Mouse (Mus musculus) lung, adult 2 months (tissue): ENCODE data around the gene Srp68. TPM values are rescaled to one million over a fixed set of nuclear protein-coding genes. Genes with fewer than 3 reads are reported as not detected.

ENCODE experiments used
- DNase-seq: peaks from one replicate; pipeline ENCODE4 v3.0.0; 2022
- H3K4me1 ChIP-seq: fragments of 200-500 bp; 2 replicates; pipeline ENCODE4 v1.6.1; 2011; ENCODE audit warnings: low read length; ENCODE audit not compliant: control insufficient read depth, insufficient read depth
- H3K4me3 ChIP-seq: fragments of 200-500 bp; replicated peaks from 2 replicates; pipeline ENCODE3; 2011; ENCODE audit warnings: low read depth, mild to moderate bottlenecking, control low read depth, low read length; ENCODE audit errors: extremely low read depth
- CTCF ChIP-seq: fragments of 200-500 bp; IDR thresholded peaks from 2 replicates; pipeline ENCODE4 v1.5.1; 2011; ENCODE audit warnings: mild to moderate bottlenecking, low read length, control low read depth; ENCODE audit not compliant: insufficient read depth
- POLR2A ChIP-seq: fragments of 200-500 bp; IDR thresholded peaks from 2 replicates; pipeline ENCODE4 v1.6.1; 2011; ENCODE audit warnings: low read depth, mild to moderate bottlenecking, control low read depth, low read length, borderline replicate concordance; ENCODE audit errors: extremely low read depth
- WGBS: fragments of 180-500 bp; shearing (Covaris S2); methylation state at CpG from one replicate; pipeline ENCODE4 v1.1.7; 2018; 5-methylcytosine and 5-hydroxymethylcytosine counted together
- polyA plus RNA-seq: library from polyadenylated mRNA; depleted of rRNA; stranded (reverse); fragments of >200 nt; gene quantifications from 2 replicates; pipeline ENCODE4 v1.2.3, GENCODE M21; 2012

The Srp68 gene
- polyA plus RNA-seq, 1 experiment = 42.9 TPM

DNA sequence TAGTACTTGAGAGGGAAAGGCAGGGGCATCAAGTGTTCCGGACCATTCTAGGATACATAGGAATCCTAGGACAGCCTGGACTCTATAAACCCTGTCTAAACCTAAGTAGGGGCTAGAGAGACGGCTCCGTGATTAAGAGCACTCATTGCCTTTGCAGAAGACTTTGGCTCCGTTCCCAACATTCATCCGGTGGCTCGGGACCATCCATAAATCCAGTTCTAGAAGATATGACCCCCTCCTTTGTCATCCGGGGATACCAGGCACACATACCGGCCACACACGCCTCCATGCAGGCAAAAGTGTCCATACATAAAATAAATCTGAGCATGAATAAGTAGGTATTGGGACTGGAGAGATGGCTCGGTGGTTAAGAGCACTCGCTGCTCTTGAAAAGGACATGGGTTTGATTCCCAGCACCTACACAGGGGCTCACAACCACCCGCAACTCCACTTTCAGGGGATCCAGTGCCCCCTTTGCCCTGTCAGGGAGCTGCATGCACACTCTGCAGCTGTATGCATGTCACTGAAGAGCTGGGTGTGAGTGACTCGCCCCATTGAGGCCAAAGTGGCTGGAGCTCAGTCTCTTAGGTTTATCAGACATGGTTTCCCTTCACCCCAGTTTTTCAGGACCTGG, 60.0 kb downstream of the Srp68 start:
- Histone ChIP-seq H3K4me1 (peaks cover 8% of the 10 kb centered on the region), H3K4me3 (no peak overlapping the region)
- WGBS = 64% methylated on average over 13 of the region's 13 CpGs
- DNase-seq = no peak
- TF ChIP-seq POLR2A (no peak), CTCF (no peak)

- 82% methylated on average over 6 of the region's 6 CpGs for WGBS
Observed at GRCm38 (mm10) chr11:116212847-116213246, 61.2 kb downstream of the Srp68 start.

DNA sequence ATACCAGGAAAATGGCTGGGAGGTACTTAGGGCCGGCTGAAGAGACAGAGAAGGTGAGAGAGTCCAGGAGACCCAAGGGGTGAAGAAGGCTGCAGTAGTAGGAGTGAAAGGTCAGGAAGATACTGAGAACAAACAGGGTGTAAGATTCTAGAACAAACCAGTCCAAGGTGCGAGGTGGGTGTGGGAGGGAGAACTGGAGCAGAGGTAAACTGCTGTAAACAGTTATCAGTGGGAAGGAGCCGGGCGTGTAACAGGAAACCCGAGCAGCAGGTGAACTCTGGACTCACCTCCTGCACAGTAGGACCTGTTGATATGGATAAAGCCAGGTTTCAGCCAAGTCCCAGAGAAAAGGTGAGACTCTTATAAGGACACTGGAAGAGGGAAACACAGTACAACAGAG, 63.3 kb downstream of the Srp68 start:
- Histone ChIP-seq H3K4me3 (no peak overlapping the region), H3K4me1 (no peaks in the 10 kb centered on the region)
- 56% methylated on average over 5 of the region's 5 CpGs for WGBS
- no peak for TF ChIP-seq POLR2A
- TF ChIP-seq CTCF = no peak
- no peak for DNase-seq

More at GRCm38 (mm10) chr11:116212847-116213246, 61.2 kb downstream of the Srp68 start:
- DNase-seq = no peak
- H3K4me3 ChIP-seq = no peak overlapping the region
- no peak for TF ChIP-seq POLR2A
- TF ChIP-seq CTCF = no peak
- H3K4me1 ChIP-seq = peaks cover 1% of the 10 kb centered on the region

- no peaks in the 10 kb centered on the region for H3K4me1 ChIP-seq
- no peak overlapping the region for H3K4me3 ChIP-seq
- 81% methylated on average over 8 of the region's 8 CpGs for WGBS
- DNase-seq = no peak
- no peak for TF ChIP-seq CTCF
- no peak for TF ChIP-seq POLR2A
Observed at GRCm38 (mm10) chr11:116209257-116209656, 64.8 kb downstream of the Srp68 start.

- H3K4me3 ChIP-seq = no peak overlapping the region
- no peak for DNase-seq
- TF ChIP-seq CTCF (no peak), POLR2A (no peak)
- 82% methylated on average over 3 of the region's 3 CpGs for WGBS
- H3K4me1 ChIP-seq = no peaks in the 10 kb centered on the region
Observed at GRCm38 (mm10) chr11:116208660-116209059, 65.4 kb downstream of the Srp68 start.

GRCm38 (mm10) chr11:116206678-116207077, 67.3 kb downstream of the Srp68 start:
- 77% methylated on average over 4 of the region's 4 CpGs for WGBS
- H3K4me1 ChIP-seq = no peaks in the 10 kb centered on the region
- TF ChIP-seq CTCF (no peak), POLR2A (no peak)
- H3K4me3 ChIP-seq = no peak overlapping the region
- DNase-seq = no peak

DNA sequence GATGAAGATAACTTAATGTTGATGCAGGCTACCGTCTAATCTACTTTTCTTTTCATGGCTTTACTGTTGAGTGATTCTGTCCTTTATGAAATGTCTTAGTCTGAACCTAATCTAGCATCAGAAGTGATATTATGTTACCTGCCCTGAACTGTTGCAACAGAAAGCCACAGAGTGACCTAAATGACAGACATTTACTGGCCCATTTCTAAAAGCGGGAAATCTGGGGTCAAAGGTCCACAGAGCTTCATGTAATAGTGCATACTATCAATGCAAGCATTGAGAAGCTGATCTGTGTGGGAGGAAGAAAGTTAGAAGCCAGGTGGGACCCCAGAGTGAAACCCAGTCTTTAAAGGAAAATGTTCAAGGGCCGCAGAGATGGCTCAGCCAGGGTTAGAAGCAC, 70.9 kb downstream of the Srp68 start:
- Histone ChIP-seq H3K4me1 (no peaks in the 10 kb centered on the region), H3K4me3 (no peak overlapping the region)
- DNase-seq = no peak
- TF ChIP-seq CTCF = no peak
- TF ChIP-seq POLR2A = no peak
- 92% methylated on average over 3 of the region's 3 CpGs for WGBS

- H3K4me3 ChIP-seq = no peak overlapping the region
- DNase-seq = no peak
- TF ChIP-seq CTCF (no peak), POLR2A (no peak)
- peaks cover 7% of the 10 kb centered on the region for H3K4me1 ChIP-seq
- 94% methylated on average over 2 of the region's 2 CpGs for WGBS
Observed at GRCm38 (mm10) chr11:116201151-116201550, 72.9 kb downstream of the Srp68 start.

DNA sequence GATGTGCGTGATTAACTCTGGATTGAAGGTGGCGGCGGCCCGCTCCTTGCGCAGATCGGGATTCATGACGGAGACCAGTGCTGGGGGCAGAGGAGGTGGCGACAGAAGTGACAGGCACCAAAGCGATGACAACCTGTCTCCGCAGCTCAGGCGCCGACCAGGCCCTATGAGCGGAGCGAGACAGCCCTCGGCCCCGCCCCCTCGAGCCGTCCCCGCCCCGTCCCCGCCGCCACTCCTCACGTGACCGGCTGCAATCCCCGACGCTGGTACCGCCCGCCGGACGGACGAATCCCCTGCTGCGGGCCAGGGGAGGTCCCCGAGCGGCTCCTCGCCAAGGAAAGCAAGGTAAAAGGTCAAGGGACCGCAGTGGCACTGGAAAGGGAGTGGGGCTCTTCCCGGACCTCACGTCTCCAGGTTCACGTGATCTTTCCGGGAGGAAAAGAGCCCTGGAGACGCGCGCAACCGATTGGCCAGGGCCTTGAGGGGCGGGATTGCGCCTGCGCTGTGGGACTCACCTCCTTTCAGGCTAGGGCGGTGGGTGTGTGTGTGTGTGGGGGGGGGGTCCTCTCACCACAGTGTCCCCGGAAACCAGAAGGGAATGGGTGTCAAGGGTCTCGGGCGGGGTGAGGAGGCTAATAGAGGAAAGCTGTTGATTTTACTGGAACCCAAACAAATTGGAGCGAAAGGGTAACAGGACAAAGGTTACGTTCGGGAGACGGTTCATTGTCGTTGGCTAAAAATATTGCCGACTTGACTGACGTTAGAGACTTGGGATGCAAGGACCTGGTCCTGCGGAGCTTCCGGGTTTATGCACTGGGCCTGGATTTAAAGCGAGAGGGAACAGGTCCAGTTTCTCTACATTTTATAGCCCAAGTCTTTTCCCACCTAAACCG, 75.1 kb downstream of the Srp68 start, which contains the start of the genes Ten1 and Acox1:
Gene Ten1 (plus strand): TSS at position 217 of the 893 bp plus-strand sequence.
Gene Acox1 (minus strand): TSS at position 407 of the 893 bp plus-strand sequence.
- no peak for TF ChIP-seq CTCF
- peak; percentile 92 for TF ChIP-seq POLR2A

GRCm38 (mm10) chr11:116198132-116198531, 75.9 kb downstream of the Srp68 start:
- 16% methylated on average over 13 of the region's 13 CpGs for WGBS

More for the DNA sequence above, 75.1 kb downstream of the Srp68 start, which contains the start of the genes Ten1 and Acox1:
- H3K4me1 ChIP-seq = peaks cover 16% of the 10 kb centered on the region
- H3K4me3 ChIP-seq = peak within 1 kb of the TSS; percentile 87
- DNase-seq = peak; percentile 98
- under 1% methylated on average over 62 of the region's 62 CpGs for WGBS

More at GRCm38 (mm10) chr11:116198132-116198531, 75.9 kb downstream of the Srp68 start:
- no peak for TF ChIP-seq CTCF
- TF ChIP-seq POLR2A = no peak
- Histone ChIP-seq H3K4me1 (peaks cover 16% of the 10 kb centered on the region), H3K4me3 (peak overlapping the region; percentile 87)
- DNase-seq = no peak
